Mouse (Mus musculus) myocyte (in vitro differentiated cells): ENCODE results near the gene BC003965.

Experiments used
- E2F4 ChIP-seq: IDR thresholded peaks from one replicate; pipeline ENCODE4 v1.6.1; 2011; ENCODE audit warnings: mild to moderate bottlenecking, control low read depth, moderate library complexity; ENCODE audit not compliant: insufficient read depth
- POLR2A ChIP-seq: IDR thresholded peaks from one replicate; pipeline ENCODE4 v1.6.1; 2011; ENCODE audit warnings: low read depth, mild to moderate bottlenecking, control low read depth, moderate library complexity; ENCODE audit not compliant: insufficient read length
- POLR2AphosphoS2 ChIP-seq: IDR thresholded peaks from one replicate; pipeline ENCODE4 v1.6.1; 2011; ENCODE audit warnings: low read depth, control low read depth; ENCODE audit not compliant: insufficient read length
- REST ChIP-seq: IDR thresholded peaks from one replicate; pipeline ENCODE4 v1.6.1; 2011; ENCODE audit warnings: mild to moderate bottlenecking, control low read depth, moderate library complexity; ENCODE audit not compliant: insufficient read depth, insufficient read length
- SRF ChIP-seq: IDR thresholded peaks from one replicate; pipeline ENCODE4 v1.6.1; 2011; ENCODE audit warnings: low read depth; ENCODE audit not compliant: control insufficient read depth, insufficient read length
- TCF12 ChIP-seq: IDR thresholded peaks from one replicate; pipeline ENCODE4 v1.6.1; 2011; ENCODE audit warnings: mild to moderate bottlenecking, control low read depth; ENCODE audit not compliant: poor library complexity, insufficient read depth, severe bottlenecking
- USF1 ChIP-seq: IDR thresholded peaks from one replicate; pipeline ENCODE4 v1.6.1; 2011; ENCODE audit warnings: low read depth, mild to moderate bottlenecking, control low read depth, moderate library complexity

- TF ChIP-seq POLR2A (no peak), E2F4 (no peak), REST (no peak), TCF12 (no peak), SRF (no peak), POLR2AphosphoS2 (no peak), USF1 (no peak)
Observed at GRCm38 (mm10) chr17:25210006-25210405, 25.7 kb downstream of the BC003965 start.
